Mouse (Mus musculus) right cerebral cortex, postnatal 10 days (tissue): ENCODE data around the gene Mapk6.
"Not testable (repeated sequence)": the region's sequence is repeated elsewhere in the genome, so short reads cannot be mapped to it uniquely, and the experiment has no call there.

ENCODE experiments used
- DNase-seq, 2 experiments: peaks; one replicate each; pipeline ENCODE4 v3.0.0; 2021; ENCODE audit warnings: low spot score in 2 of 2

Gene Mapk6

GRCm38 (mm10) chr9:75382825-75383224 is 27.0 kb downstream of the Mapk6 start:
- DNase-seq, result no peak

DNA sequence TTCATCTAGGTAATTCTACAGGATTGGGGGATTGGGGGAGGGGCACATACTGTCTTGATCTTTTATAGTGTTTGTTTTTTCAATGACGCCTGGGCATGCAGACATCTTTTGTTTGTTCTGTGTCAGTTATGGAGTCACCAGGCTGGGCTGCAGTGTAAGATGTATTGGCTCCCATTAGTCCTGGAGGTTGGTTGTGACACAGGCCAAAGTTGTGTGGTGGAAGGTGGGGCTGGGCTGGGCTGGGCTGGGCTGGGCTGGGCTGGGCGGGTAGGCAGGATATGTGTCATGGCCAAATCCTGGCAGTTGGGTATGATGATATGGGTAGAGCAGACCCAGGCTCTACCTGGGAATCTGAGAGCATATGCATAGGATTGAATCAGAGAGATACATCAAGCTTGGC is 31.0 kb downstream of the Mapk6 start:
- no peak for DNase-seq

DNA sequence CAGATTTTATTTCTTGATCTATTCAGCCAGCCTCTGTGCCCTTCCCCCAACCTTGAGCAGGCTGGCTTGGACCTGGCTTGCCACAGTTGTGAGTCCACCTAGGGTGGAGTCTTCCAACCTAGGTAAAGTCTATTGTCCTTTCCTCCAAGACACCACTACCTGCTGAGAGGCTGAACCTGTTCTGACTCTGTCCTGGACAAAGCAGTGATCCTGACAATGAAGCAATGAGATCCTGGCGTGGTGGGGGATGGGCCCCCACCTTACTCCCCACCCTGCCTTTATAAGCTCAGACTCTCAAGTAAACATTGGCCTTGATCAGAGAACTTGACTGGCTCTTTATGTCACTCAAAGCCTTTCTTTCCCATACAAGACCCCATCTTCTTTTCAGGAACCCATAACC is 33.4 kb downstream of the Mapk6 start:
- no peak for DNase-seq

DNA sequence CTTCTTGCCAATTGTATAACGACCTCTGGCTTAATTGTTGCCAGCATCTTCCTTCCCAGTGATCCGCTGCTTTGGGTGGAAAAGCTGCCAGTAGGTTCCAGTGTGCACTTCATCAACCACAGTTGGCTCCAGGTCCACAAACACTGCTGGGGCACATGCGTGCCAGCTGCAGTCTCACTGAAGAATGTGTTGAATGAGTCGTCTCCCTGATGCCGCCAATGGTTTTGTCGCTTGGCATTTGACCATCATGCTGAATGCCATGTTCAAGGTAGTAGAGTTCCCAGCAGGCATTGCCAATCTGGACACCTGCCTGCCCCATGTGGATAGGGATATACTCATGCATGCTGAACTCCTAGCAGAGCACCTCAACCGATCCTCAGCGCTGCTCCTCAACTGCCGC is 34.2 kb downstream of the Mapk6 start:
- no peak for DNase-seq

GRCm38 (mm10) chr9:75368779-75369178 is 41.0 kb downstream of the Mapk6 start:
- DNase-seq, result no peak

- DNase-seq, result no peak
Observed at GRCm38 (mm10) chr9:75366191-75366590, 43.6 kb downstream of the Mapk6 start.

- no peak for DNase-seq
Observed at GRCm38 (mm10) chr9:75365195-75365594, 44.6 kb downstream of the Mapk6 start.

GRCm38 (mm10) chr9:75363702-75364101 is 46.1 kb downstream of the Mapk6 start:
- not testable (repeated sequence) for DNase-seq

DNA sequence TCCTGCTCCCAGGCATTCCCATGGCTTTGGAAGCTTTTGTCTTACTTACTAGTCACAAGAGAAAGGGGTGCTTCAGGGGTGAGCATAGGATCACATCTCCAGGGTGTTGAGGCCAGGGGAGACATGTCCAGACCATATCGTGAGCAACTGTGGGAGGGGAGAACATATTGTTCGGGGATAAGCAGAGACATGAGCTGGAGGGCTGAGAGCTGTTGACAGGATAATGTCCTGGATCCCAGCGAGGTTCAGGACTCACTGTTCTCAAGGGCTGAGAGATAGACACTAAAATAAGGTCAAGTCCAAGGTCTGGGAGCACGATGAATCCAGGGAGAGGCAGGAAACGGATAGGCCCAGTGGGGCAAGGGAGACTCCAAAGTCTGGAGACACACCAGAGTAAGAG is 46.8 kb downstream of the Mapk6 start:
- no peak for DNase-seq

DNA sequence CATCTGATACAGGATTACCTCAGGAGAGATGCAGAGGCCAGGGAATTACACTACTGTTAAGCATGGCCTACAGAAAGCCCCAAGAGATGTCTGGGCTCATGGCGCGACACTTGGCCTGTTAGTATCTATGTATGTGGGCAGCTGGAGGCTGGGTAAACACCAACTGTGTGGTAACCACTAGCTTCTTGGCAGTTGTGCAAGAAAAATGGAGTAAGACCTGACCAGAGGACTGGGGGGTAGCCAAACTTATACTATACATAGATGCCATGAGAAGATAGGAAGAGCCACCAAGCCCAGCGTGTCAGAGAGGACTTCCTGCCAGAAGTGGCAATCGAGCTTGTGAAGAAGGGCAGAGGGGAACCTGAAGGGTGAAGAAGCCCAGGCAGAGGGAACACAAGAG is 47.6 kb downstream of the Mapk6 start:
- no peak for DNase-seq

- peak in 1 of 2 experiments; percentile 79 for DNase-seq
Observed at GRCm38 (mm10) chr9:75361699-75362098, 48.1 kb downstream of the Mapk6 start.

DNA sequence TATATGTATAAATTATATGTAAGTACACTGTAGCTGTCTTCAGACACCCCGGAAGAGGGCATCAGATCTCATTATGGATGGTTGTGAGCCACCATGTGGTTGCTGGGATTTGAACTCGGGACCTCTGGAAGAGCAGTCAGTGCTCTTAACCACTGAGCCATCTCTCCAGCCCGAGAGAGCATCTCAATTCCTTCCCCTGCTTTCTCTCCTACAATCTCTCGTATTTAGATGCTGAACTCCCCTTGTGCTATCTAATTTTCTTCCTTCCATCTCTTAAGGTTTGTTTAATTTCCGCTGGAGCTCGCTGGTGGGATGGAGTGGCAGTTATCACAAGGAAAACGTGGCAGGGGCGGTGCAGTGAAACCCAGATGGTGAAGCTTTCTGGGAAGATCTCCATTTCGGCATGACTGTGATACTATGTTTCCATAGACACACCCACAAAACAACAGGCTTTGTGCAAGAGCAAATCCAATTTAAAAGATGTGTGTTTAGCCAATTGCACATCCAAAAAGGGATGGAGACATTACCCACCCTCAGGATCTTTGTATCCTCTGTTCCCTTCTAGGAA is 52.6 kb downstream of the Mapk6 start:
- DNase-seq, result peak; percentile 66 to 68

- no peak for DNase-seq
Observed at GRCm38 (mm10) chr9:75355783-75356182, 54.0 kb downstream of the Mapk6 start.

GRCm38 (mm10) chr9:75353094-75353493 is 56.7 kb downstream of the Mapk6 start:
- DNase-seq, result peak in 1 of 2 experiments; percentile 43

DNA sequence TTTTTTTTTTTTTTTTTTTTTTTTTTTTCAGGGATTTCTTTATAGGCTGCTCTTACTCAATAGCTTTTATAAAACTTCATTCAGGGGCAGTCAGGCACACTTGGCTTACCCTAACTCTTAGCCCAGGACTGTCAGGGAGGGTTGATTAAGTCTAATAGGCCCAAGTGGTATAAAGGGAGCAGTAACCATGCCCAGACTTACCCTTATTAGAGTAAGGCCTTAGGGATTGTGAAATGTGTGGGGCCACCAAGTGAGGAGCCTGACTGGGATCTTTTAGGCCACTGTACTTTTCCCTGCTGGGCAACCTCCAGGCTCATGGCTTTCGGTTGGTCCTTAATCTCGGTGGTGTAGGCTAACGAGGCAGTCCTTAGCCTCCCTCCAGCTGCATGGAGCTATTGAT is 61.2 kb downstream of the Mapk6 start:
- DNase-seq, result no peak

DNA sequence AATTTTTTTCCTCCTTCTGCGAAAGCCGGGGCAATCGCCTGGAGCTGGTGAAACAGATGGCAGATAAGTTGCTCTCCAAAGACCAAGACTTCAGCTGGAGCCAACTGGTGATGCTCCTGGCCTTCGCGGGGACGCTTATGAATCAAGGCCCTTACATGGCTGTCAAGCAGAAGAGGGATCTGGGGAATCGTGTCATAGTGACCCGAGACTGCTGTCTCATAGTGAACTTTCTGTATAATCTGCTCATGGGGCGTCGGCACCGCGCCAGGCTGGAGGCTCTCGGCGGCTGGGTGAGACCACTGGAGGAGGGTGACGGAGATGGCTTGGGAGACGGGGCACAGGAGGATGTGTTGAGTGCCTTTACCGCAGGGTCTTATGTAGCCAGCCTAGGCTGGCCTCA is 61.7 kb downstream of the Mapk6 start:
- DNase-seq, result no peak

DNA sequence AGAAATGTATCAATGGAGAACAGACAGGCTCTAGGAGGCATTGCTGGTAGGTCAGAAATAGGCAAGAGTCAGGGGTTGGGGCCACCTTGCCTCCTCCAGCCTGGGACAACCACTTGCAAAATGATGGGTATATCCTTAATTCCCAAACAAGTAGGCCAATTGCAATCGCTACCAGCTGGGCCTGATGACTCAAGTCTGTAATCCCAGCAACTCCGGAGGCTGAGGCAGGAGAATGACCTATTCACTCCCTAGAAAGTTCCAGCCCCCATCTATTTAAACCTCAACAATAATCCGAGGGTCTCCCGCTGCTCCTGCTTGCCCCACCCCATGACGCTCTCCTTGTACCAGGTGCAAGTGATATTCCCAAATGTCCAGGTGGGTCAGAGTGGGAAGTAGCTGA is 62.3 kb downstream of the Mapk6 start, which contains the start of gene Bcl2l10:
Bcl2l10 (plus strand) TSS at position 301 of the 400 bp plus-strand sequence.
- DNase-seq, result no peak

GRCm38 (mm10) chr9:75342433-75342832 is 67.4 kb downstream of the Mapk6 start:
- DNase-seq, result no peak

- peak; percentile 76 to 87 for DNase-seq
Observed at GRCm38 (mm10) chr9:75338016-75338415, 71.8 kb downstream of the Mapk6 start.

DNA sequence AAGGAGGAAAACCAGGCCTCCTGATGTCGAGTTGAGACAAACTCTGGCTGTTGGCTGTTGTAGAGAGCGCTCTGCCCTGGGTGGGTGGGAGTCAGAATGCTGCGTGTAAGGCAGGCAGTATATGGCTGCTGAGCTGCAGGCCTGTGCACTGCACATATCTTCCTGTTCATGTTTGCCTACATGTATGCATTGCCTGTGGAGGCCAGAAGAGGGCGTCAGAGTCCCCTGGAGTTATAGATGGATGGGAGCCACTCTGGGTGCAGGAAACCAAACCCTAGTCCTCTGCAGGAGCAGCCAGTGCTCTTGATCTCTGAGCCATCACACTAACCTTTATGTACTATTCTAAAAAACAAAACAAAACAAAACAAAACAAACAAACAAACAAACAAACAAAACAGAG is 75.4 kb downstream of the Mapk6 start:
- no peak for DNase-seq

DNA sequence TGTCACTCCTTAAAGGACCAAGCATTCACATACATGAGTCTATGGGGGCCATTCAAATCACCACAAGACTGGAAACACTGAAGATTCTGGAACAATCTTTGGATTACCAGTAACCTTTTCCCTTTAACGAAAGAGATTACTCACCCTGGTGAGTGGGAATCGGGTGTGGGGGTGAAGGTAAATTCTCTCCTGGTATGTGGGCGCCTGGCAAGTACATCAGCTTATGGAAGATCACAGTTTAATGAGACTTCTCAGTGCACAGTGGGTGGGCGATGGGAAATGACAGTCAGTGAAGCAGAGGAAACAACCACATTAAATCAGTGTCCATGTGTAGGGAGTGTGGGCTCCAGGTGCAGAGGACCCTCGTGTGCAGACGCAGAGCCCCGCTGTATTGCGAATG is 79.0 kb downstream of the Mapk6 start:
- no peak for DNase-seq

GRCm38 (mm10) chr9:75328047-75328446 is 81.8 kb downstream of the Mapk6 start:
- no peak for DNase-seq

DNA sequence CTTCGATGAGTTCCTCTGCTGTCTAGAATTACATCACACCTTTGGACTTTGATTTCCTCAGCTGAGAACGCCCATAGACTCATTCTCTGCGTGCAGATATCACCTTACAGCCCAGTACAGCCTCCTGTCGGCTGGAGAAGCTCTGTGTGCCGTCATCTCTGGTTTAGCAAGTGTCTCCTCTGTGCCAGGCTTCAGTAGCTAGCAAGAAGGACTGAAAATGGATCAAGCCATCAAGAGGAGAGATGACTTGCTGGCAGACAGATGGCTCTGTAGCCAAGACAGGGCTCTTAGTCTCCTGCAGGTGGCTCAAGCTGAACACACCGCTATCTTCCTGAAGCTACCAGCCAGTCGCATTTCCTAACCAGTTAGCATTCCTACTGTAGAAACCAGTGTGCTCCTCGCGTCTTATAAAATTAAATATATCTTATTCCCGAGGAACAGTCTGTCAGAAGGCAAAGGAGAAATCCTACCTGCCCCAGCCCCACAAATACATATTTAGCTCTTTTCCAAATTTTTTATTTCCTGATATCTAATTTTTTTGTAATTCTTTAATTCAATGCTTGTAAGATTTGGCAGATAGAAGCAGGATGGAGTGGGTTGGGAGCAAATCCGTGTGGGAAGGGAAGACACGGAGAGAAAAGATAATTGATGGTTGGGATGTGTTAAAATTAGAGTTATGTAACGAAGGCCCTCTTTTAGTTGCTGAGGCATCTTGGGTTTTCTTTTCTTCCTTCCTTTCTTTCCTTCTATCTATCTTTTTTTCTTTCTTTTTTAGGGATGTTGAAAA is 87.5 kb downstream of the Mapk6 start:
- DNase-seq, result no peak

DNA sequence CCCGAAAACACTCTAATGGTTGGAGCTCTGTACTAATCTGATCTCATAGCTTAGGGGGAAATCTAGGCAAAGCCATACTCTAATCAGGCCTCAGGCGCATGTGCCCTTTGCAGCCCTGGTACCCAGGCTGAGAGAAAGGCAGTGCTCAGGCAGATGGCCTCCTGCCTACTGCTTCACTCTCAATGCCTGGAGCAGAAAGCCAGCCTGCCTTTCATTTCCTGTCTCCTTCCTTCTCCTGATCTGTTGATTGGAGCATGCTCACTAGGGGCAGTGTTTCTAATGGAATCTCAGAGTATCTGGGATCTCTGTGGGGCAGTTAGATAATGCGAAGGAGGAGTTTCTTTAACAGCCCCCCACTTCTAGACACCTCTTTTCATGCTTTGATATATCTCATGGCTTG is 90.4 kb downstream of the Mapk6 start:
- no peak for DNase-seq
